Mouse (Mus musculus) G1E (cell line): Measurements from ENCODE around the gene Sumo2. TPM values are rescaled to one million over a fixed set of nuclear protein-coding genes. Genes with fewer than 3 reads are reported as not detected.

ENCODE experiments used
- ATAC-seq: 2 replicates; pipeline ENCODE4 v1.8.0; 2016; ENCODE audit warnings: mild to moderate bottlenecking; ENCODE audit not compliant: insufficient number of reproducible peaks, poor library complexity, low FRiP score, severe bottlenecking; ENCODE audit errors: extremely low read depth
- DNase-seq: peaks from one replicate; pipeline ENCODE4 v3.0.0; 2012; ENCODE audit warnings: low spot score
- H3K27me3 ChIP-seq: 2 replicates; pipeline ENCODE4 v1.6.1; 2012; ENCODE audit warnings: mild to moderate bottlenecking, low read length, inconsistent platforms; ENCODE audit not compliant: insufficient read depth
- H3K36me3 ChIP-seq: replicated peaks from 2 replicates; pipeline ENCODE3; 2012; ENCODE audit warnings: mild to moderate bottlenecking, inconsistent platforms
- H3K4me1 ChIP-seq: 2 replicates; pipeline ENCODE4 v1.6.1; 2012; ENCODE audit warnings: low read depth, low read length, inconsistent platforms, mixed read lengths; ENCODE audit not compliant: insufficient read depth
- H3K4me3 ChIP-seq: 2 replicates; pipeline ENCODE4 v1.5.1; 2012; ENCODE audit warnings: low read depth, mild to moderate bottlenecking, inconsistent platforms, low read length, moderate library complexity, mixed read lengths
- H3K9me3 ChIP-seq: replicated peaks from 2 replicates; pipeline ENCODE4 v1.6.1; 2012; ENCODE audit warnings: inconsistent platforms
- CTCF ChIP-seq: IDR thresholded peaks from 2 replicates; pipeline ENCODE4 v1.5.1; 2012; ENCODE audit warnings: low read depth, low read length, inconsistent platforms, mixed read lengths
- POLR2AphosphoS5 ChIP-seq: IDR thresholded peaks from 2 replicates; pipeline ENCODE4 v1.6.1; 2012; ENCODE audit warnings: low read depth, low read length, inconsistent platforms; ENCODE audit not compliant: insufficient replicate concordance
- TAL1 ChIP-seq: conservative IDR thresholded peaks from 2 replicates; pipeline ENCODE4 v1.6.1; 2012; ENCODE audit warnings: low read depth, low read length, inconsistent platforms, mixed read lengths
- polyA plus RNA-seq: library from polyadenylated mRNA; stranded (reverse); fragments of >175 nt; gene quantifications from 2 replicates; pipeline ENCODE4 v1.2.3, GENCODE M21; 2012
- total RNA-seq, 2 experiments: library from RNA; stranded (forward) in 1 of 2; stranded (reverse) in 1 of 2; fragments of 200-1000 nt in 1 of 2; fragments of >200 nt in 1 of 2; fragmentation: Nextera tagmentation in 1 of 2; gene quantifications; 2 replicates each; pipeline ENCODE4 v1.2.3; 2014 to 2017

The Sumo2 gene
- total and polyA plus RNA-seq, 3 experiments: 421 to 642 (median 491) TPM

DNA sequence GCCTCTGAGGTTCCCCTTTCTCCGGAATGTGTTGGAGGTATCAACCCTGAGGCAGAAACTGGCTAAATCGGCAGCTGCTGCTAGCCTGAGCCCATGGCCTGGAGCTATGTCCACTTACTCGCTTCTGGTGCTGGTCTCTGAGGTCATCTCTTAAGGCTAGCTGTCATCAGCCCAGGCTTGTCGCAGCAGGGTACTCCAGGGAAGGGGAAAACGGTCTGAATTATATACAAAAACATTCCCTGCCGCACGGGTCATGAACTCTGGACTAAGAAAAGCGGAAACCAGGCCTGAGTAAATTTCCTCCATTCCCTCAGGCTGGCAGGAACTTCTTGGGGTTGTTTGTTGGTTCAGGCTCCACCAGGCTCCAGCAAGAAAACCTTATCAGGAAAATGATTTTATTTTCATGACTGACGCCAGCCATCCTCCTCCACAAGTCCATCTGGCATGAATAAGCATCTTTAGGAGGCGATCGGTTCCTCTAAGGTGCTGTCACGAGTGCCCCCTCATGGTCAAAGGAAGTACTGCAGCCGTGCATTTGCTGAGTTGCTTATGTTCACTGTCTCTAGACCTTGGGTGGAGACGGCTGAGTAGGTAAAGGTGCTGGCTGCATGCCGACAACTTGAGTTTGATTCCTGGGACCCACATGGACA lies 62.3 kb downstream of the Sumo2 start:
- Histone ChIP-seq H3K4me3 (no peak overlapping the region), H3K27me3 (peaks cover 15% of the 10 kb centered on the region), H3K4me1 (peaks cover 53% of the 10 kb centered on the region), H3K36me3 (peaks cover 11% of the 10 kb centered on the region), H3K9me3 (no peaks in the 10 kb centered on the region)
- ATAC-seq: peak; percentile 35; the same call in 1 of the 2 replicates
- TF ChIP-seq POLR2AphosphoS5: no peak
- peak; percentile 99 for TF ChIP-seq CTCF
- TF ChIP-seq TAL1: no peak
- peak; percentile 85 for DNase-seq

Other genes with a start within 250 kb of the Sumo2 start
Only the 20 nearest of the 21 such genes appear.
- not detected in 2 replicates for gene Otop2, start 229.1 kb downstream of the Sumo2 start, total RNA-seq (2014; fragmentation: Nextera tagmentation)
- gene Otop2, start 229.1 kb downstream of the Sumo2 start, total RNA-seq (2017): not detected in 2 replicates
- gene Otop2, start 229.1 kb downstream of the Sumo2 start, polyA plus RNA-seq: not detected in 2 replicates
- not detected in 2 replicates for gene Ush1g, start 214.2 kb downstream of the Sumo2 start, total RNA-seq (2014; fragmentation: Nextera tagmentation)
- 0.05 and 0.06 TPM in 2 replicates for gene Ush1g, start 214.2 kb downstream of the Sumo2 start, total RNA-seq (2017)
- not detected in 2 replicates for gene Ush1g, start 214.2 kb downstream of the Sumo2 start, polyA plus RNA-seq
- not detected in 2 replicates for gene Otop3, start 201.5 kb downstream of the Sumo2 start, total RNA-seq (2014; fragmentation: Nextera tagmentation)
- not detected in 2 replicates for gene Otop3, start 201.5 kb downstream of the Sumo2 start, total RNA-seq (2017)
- not detected in 2 replicates for gene Otop3, start 201.5 kb downstream of the Sumo2 start, polyA plus RNA-seq
- not detected in 2 replicates for gene Hid1, start 168.5 kb downstream of the Sumo2 start, total RNA-seq (2014; fragmentation: Nextera tagmentation)
- gene Hid1, start 168.5 kb downstream of the Sumo2 start, total RNA-seq (2017): not detected in 2 replicates
- gene Hid1, start 168.5 kb downstream of the Sumo2 start, polyA plus RNA-seq: 0.01 TPM in 1 of 2 replicates, not detected in the other
- gene Cdr2l, start 154.4 kb downstream of the Sumo2 start, total RNA-seq (2014; fragmentation: Nextera tagmentation): not detected in 2 replicates
- gene Cdr2l, start 154.4 kb downstream of the Sumo2 start, total RNA-seq (2017): 0.05 and 0.06 TPM in 2 replicates
- not detected in 2 replicates for gene Cdr2l, start 154.4 kb downstream of the Sumo2 start, polyA plus RNA-seq
- gene Mrpl58, start 132.5 kb downstream of the Sumo2 start, total RNA-seq (2014; fragmentation: Nextera tagmentation): 66.8 and 102 TPM in 2 replicates
- 75.3 and 78.5 TPM in 2 replicates for gene Mrpl58, start 132.5 kb downstream of the Sumo2 start, total RNA-seq (2017)
- gene Mrpl58, start 132.5 kb downstream of the Sumo2 start, polyA plus RNA-seq: 67.0 and 74.3 TPM in 2 replicates
- 472 and 487 TPM in 2 replicates for gene Atp5h, start 116.3 kb downstream of the Sumo2 start, total RNA-seq (2014; fragmentation: Nextera tagmentation)
- 721 and 764 TPM in 2 replicates for gene Atp5h, start 116.3 kb downstream of the Sumo2 start, total RNA-seq (2017)
- gene Atp5h, start 116.3 kb downstream of the Sumo2 start, polyA plus RNA-seq: 58.6 and 107 TPM in 2 replicates
- gene Kctd2, start 116.1 kb downstream of the Sumo2 start, total RNA-seq (2014; fragmentation: Nextera tagmentation): 7.2 and 15.4 TPM in 2 replicates
- gene Kctd2, start 116.1 kb downstream of the Sumo2 start, total RNA-seq (2017): 15.2 and 17.3 TPM in 2 replicates
- gene Kctd2, start 116.1 kb downstream of the Sumo2 start, polyA plus RNA-seq: 17.5 and 24.6 TPM in 2 replicates
- not detected in 2 replicates for gene Trim80, start 95.7 kb downstream of the Sumo2 start, total RNA-seq (2014; fragmentation: Nextera tagmentation)
- gene Trim80, start 95.7 kb downstream of the Sumo2 start, total RNA-seq (2017): not detected in 2 replicates
- gene Trim80, start 95.7 kb downstream of the Sumo2 start, polyA plus RNA-seq: not detected in 2 replicates
- not detected in 2 replicates for gene Slc16a5, start 73.8 kb downstream of the Sumo2 start, total RNA-seq (2014; fragmentation: Nextera tagmentation)
- 0.05 TPM in 1 of 2 replicates, not detected in the other for gene Slc16a5, start 73.8 kb downstream of the Sumo2 start, total RNA-seq (2017)
- not detected in 2 replicates for gene Slc16a5, start 73.8 kb downstream of the Sumo2 start, polyA plus RNA-seq
- 6.0 and 8.4 TPM in 2 replicates for gene Armc7, start 60.6 kb downstream of the Sumo2 start, total RNA-seq (2014; fragmentation: Nextera tagmentation)
- 5.9 and 7.8 TPM in 2 replicates for gene Armc7, start 60.6 kb downstream of the Sumo2 start, total RNA-seq (2017)
- 24.4 and 29.0 TPM in 2 replicates for gene Armc7, start 60.6 kb downstream of the Sumo2 start, polyA plus RNA-seq
- 43.7 and 47.1 TPM in 2 replicates for gene Nt5c, start 44.4 kb downstream of the Sumo2 start, total RNA-seq (2014; fragmentation: Nextera tagmentation)
- gene Nt5c, start 44.4 kb downstream of the Sumo2 start, total RNA-seq (2017): 145 and 161 TPM in 2 replicates
- 67.4 and 118 TPM in 2 replicates for gene Nt5c, start 44.4 kb downstream of the Sumo2 start, polyA plus RNA-seq
- gene Jpt1, start 21.9 kb downstream of the Sumo2 start, total RNA-seq (2014; fragmentation: Nextera tagmentation): 172 and 222 TPM in 2 replicates
- gene Jpt1, start 21.9 kb downstream of the Sumo2 start, total RNA-seq (2017): 186 and 196 TPM in 2 replicates
- 202 and 218 TPM in 2 replicates for gene Jpt1, start 21.9 kb downstream of the Sumo2 start, polyA plus RNA-seq
- gene Nup85, start 28.2 kb upstream of the Sumo2 start, total RNA-seq (2014; fragmentation: Nextera tagmentation): 78.5 and 87.7 TPM in 2 replicates
- 166 and 172 TPM in 2 replicates for gene Nup85, start 28.2 kb upstream of the Sumo2 start, total RNA-seq (2017)
- 28.2 and 57.5 TPM in 2 replicates for gene Nup85, start 28.2 kb upstream of the Sumo2 start, polyA plus RNA-seq
- 34.3 and 41.0 TPM in 2 replicates for gene Mrps7, start 67.6 kb upstream of the Sumo2 start, total RNA-seq (2014; fragmentation: Nextera tagmentation)
- gene Mrps7, start 67.6 kb upstream of the Sumo2 start, total RNA-seq (2017): 52.8 and 53.5 TPM in 2 replicates
- 61.1 and 68.7 TPM in 2 replicates for gene Mrps7, start 67.6 kb upstream of the Sumo2 start, polyA plus RNA-seq
- 58.5 and 95.5 TPM in 2 replicates for gene Gga3, start 67.8 kb upstream of the Sumo2 start, total RNA-seq (2014; fragmentation: Nextera tagmentation)
- gene Gga3, start 67.8 kb upstream of the Sumo2 start, total RNA-seq (2017): 13.7 and 22.7 TPM in 2 replicates
- gene Gga3, start 67.8 kb upstream of the Sumo2 start, polyA plus RNA-seq: 102 and 144 TPM in 2 replicates
- gene Mif4gd, start 76.7 kb upstream of the Sumo2 start, total RNA-seq (2014; fragmentation: Nextera tagmentation): 43.6 and 59.8 TPM in 2 replicates
- 49.9 and 59.4 TPM in 2 replicates for gene Mif4gd, start 76.7 kb upstream of the Sumo2 start, total RNA-seq (2017)
- 24.3 and 32.4 TPM in 2 replicates for gene Mif4gd, start 76.7 kb upstream of the Sumo2 start, polyA plus RNA-seq
- 19.9 and 37.8 TPM in 2 replicates for gene Slc25a19, start 92.0 kb upstream of the Sumo2 start, total RNA-seq (2014; fragmentation: Nextera tagmentation)
- gene Slc25a19, start 92.0 kb upstream of the Sumo2 start, total RNA-seq (2017): 21.5 and 22.3 TPM in 2 replicates
- gene Slc25a19, start 92.0 kb upstream of the Sumo2 start, polyA plus RNA-seq: 24.2 and 26.0 TPM in 2 replicates
- 224 and 234 TPM in 2 replicates for gene Grb2, start 172.3 kb upstream of the Sumo2 start, total RNA-seq (2014; fragmentation: Nextera tagmentation)
- gene Grb2, start 172.3 kb upstream of the Sumo2 start, total RNA-seq (2017): 58.3 and 119 TPM in 2 replicates
- gene Grb2, start 172.3 kb upstream of the Sumo2 start, polyA plus RNA-seq: 209 and 240 TPM in 2 replicates
- gene Tmem94, start 229.2 kb upstream of the Sumo2 start, total RNA-seq (2014; fragmentation: Nextera tagmentation): 35.9 and 67.9 TPM in 2 replicates
- gene Tmem94, start 229.2 kb upstream of the Sumo2 start, total RNA-seq (2017): 8.2 and 18.1 TPM in 2 replicates
- 53.1 and 54.9 TPM in 2 replicates for gene Tmem94, start 229.2 kb upstream of the Sumo2 start, polyA plus RNA-seq